Mouse (Mus musculus) hindbrain, embryonic 12.5 days (tissue): ENCODE measurements at regions not wholly inside any gene's neighbourhood (a gene's known extent, or its start where the extent isn't known, plus 50 kb on each side); places are given as distances from the start of the nearest gene placed in this dataset.
A peak's percentile ranks its signal among the peaks of the same experiment; 100 is the strongest.

Experiments
- ATAC-seq: fragments of 200-750 bp; cut with Nextera tagmentation; 2 replicates; pipeline ENCODE4 v1.8.0; 2017; ENCODE audit warnings: moderate TSS enrichment; ENCODE audit not compliant: low FRiP score
- H3K27ac ChIP-seq: fragments of 300-500 bp; sonication (generic); 2 replicates; pipeline ENCODE4 v1.5.1; 2016; ENCODE audit warnings: mild to moderate bottlenecking
- H3K27me3 ChIP-seq: fragments of 300-500 bp; sonication (generic); 2 replicates; pipeline ENCODE4 v1.6.1; 2016; ENCODE audit warnings: mild to moderate bottlenecking
- H3K36me3 ChIP-seq: fragments of 300-500 bp; sonication (generic); 2 replicates; pipeline ENCODE4 v1.6.1; 2016; ENCODE audit warnings: mild to moderate bottlenecking
- H3K4me1 ChIP-seq: fragments of 300-500 bp; sonication (generic); 2 replicates; pipeline ENCODE4 v1.6.1; 2016
- H3K4me2 ChIP-seq: fragments of 300-500 bp; sonication (generic); replicated peaks from 2 replicates; pipeline ENCODE4 v1.6.1; 2016; ENCODE audit warnings: mild to moderate bottlenecking
- H3K4me3 ChIP-seq: fragments of 300-500 bp; sonication (generic); 2 replicates; pipeline ENCODE4 v1.5.1; 2016; ENCODE audit warnings: mild to moderate bottlenecking
- H3K9ac ChIP-seq: fragments of 300-500 bp; sonication (generic); 2 replicates; pipeline ENCODE4 v1.6.1; 2016; ENCODE audit warnings: mild to moderate bottlenecking, moderate library complexity
- H3K9me3 ChIP-seq: fragments of 300-500 bp; sonication (generic); replicated peaks from 2 replicates; pipeline ENCODE4 v1.6.1; 2016; ENCODE audit warnings: mild to moderate bottlenecking
- WGBS: fragments of 180-500 bp; shearing (Covaris S2); methylation state at CpG from one replicate; pipeline ENCODE4 v1.1.7; 2016; 5-methylcytosine and 5-hydroxymethylcytosine counted together

DNA sequence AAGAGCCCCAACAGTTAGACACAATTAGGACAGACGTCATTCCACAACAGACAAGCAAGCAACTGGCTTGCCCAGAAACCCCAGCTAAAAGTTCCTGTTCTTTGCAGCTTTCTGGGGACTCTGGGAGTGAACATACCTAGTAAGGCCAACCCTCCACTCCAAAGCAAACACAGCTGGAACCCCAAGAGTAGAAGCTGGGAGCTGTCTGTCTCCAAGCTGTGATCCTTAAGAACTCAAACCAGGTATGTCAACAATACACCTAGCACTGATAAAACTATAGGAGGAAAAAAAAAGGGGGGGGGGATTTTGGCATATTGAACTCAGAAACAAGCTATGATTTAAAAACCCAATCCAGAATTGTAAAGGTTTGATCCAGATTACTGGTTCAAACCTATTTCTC is 84.2 kb upstream of the Basp1 start:
- no peak for ATAC-seq
- H3K27me3 ChIP-seq: 0 out of 2 replicates have a peak, but pooled peaks cover 3% of the 10 kb centered on the region
- no peaks in the 10 kb centered on the region for H3K36me3 ChIP-seq
- no peak overlapping the region for H3K27ac ChIP-seq
- WGBS: 37% methylated on average over 1 of the region's 1 CpGs
- no peak overlapping the region for H3K4me3 ChIP-seq
- no peaks in the 10 kb centered on the region for H3K9me3 ChIP-seq
- H3K9ac ChIP-seq: no peak overlapping the region
- H3K4me2 ChIP-seq: no peak overlapping the region
- no peaks in the 10 kb centered on the region for H3K4me1 ChIP-seq

GRCm38 (mm10) chr15:25498422-25498821 is 84.9 kb upstream of the Basp1 start:
- Histone ChIP-seq H3K9ac (no peak overlapping the region), H3K27me3 (0 out of 2 replicates have a peak, but pooled peaks cover 3% of the 10 kb centered on the region)
- ATAC-seq: peak; percentile 63

GRCm38 (mm10) chr15:25502513-25502912 is 88.9 kb upstream of the Basp1 start:
- H3K9me3 ChIP-seq: no peaks in the 10 kb centered on the region
- 86% methylated on average over 5 of the region's 5 CpGs for WGBS
- no peaks in the 10 kb centered on the region for H3K4me1 ChIP-seq
- H3K4me3 ChIP-seq: no peak overlapping the region
- H3K27ac ChIP-seq: no peak overlapping the region
- no peak for ATAC-seq
- no peak overlapping the region for H3K9ac ChIP-seq
- no peak overlapping the region for H3K4me2 ChIP-seq
- H3K27me3 ChIP-seq: no peaks in the 10 kb centered on the region
- no peaks in the 10 kb centered on the region for H3K36me3 ChIP-seq

More at GRCm38 (mm10) chr15:25498422-25498821, 84.9 kb upstream of the Basp1 start:
- 30% methylated on average over 2 of the region's 2 CpGs for WGBS
- H3K4me1 ChIP-seq: no peaks in the 10 kb centered on the region
- no peak overlapping the region for H3K4me3 ChIP-seq
- no peak overlapping the region for H3K27ac ChIP-seq
- H3K36me3 ChIP-seq: no peaks in the 10 kb centered on the region
- no peak overlapping the region for H3K4me2 ChIP-seq
- H3K9me3 ChIP-seq: no peaks in the 10 kb centered on the region

DNA sequence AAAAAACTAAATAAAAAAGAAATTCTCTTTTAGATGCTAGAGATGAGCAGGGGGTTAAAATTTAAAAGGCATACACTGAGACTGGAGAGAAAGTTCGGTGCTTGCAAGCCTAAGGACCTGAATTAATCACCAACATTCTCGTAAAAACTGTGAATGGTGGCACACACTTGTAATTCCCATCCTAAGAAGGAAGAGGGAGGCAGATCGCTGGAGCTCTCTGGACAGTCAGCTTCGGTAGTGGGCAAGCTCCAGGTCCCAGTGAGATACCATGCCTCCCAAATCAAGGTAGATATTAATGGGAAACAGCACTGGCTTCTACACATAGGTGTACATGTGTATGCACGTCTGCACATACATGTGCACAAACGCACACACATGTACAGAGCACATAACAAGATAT is 89.5 kb upstream of the Basp1 start:
- ATAC-seq: no peak

GRCm38 (mm10) chr15:25509139-25509538 is 95.6 kb upstream of the Basp1 start:
- no peak for ATAC-seq
- Histone ChIP-seq H3K36me3 (no peaks in the 10 kb centered on the region), H3K9me3 (no peaks in the 10 kb centered on the region), H3K9ac (no peak overlapping the region), H3K4me3 (no peak overlapping the region), H3K27me3 (no peaks in the 10 kb centered on the region), H3K4me2 (no peak overlapping the region), H3K4me1 (peaks cover 7% of the 10 kb centered on the region), H3K27ac (no peak overlapping the region)
- 48% methylated on average over 7 of the region's 7 CpGs for WGBS

More for the DNA sequence above, 89.5 kb upstream of the Basp1 start:
- H3K4me3 ChIP-seq: no peak overlapping the region
- H3K4me2 ChIP-seq: no peak overlapping the region
- H3K9ac ChIP-seq: no peak overlapping the region
- H3K27ac ChIP-seq: no peak overlapping the region
- WGBS: 71% methylated on average over 6 of the region's 6 CpGs
- H3K27me3 ChIP-seq: no peaks in the 10 kb centered on the region
- H3K9me3 ChIP-seq: no peaks in the 10 kb centered on the region
- H3K4me1 ChIP-seq: no peaks in the 10 kb centered on the region
- H3K36me3 ChIP-seq: no peaks in the 10 kb centered on the region

DNA sequence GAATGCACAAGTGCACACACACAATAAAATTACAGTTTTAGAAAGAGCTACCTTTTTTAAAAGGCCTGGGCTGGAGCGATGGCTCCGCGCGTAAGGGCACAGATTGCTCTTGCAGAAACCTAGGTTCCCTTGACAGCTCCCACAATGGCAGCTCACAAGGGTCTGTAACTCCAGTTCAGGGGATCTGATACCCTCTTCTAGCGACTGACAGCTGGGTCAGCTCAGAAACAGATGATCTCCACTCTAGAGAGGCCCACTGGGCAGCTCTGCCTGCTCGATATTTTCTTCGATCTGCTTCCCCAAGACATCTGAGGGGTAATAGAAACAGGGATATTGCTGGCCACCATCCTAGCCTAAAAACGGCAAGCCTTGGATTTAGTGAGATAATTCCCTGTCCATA is 96.0 kb upstream of the Basp1 start:
- H3K27me3 ChIP-seq: no peaks in the 10 kb centered on the region
- ATAC-seq: no peak
- H3K36me3 ChIP-seq: no peaks in the 10 kb centered on the region
- H3K4me2 ChIP-seq: no peak overlapping the region
- H3K4me3 ChIP-seq: no peak overlapping the region
- no peak overlapping the region for H3K9ac ChIP-seq
- WGBS: 57% methylated on average over 8 of the region's 8 CpGs
- H3K9me3 ChIP-seq: no peaks in the 10 kb centered on the region
- no peak overlapping the region for H3K27ac ChIP-seq
- H3K4me1 ChIP-seq: peaks cover 7% of the 10 kb centered on the region

GRCm38 (mm10) chr15:25510060-25510492 is 96.5 kb upstream of the Basp1 start:
- Histone ChIP-seq H3K27me3 (no peaks in the 10 kb centered on the region), H3K36me3 (no peaks in the 10 kb centered on the region), H3K4me3 (no peak overlapping the region), H3K9ac (no peak overlapping the region), H3K27ac (0 out of 2 replicates have a peak overlapping the region, but pooled peaks have one; percentile 8), H3K4me1 (peaks cover 7% of the 10 kb centered on the region), H3K9me3 (no peaks in the 10 kb centered on the region), H3K4me2 (0 out of 2 replicates have a peak overlapping the region, but pooled peaks have one; percentile 12)
- WGBS: 34% methylated on average over 8 of the region's 8 CpGs
- no peak for ATAC-seq

GRCm38 (mm10) chr15:25518025-25518928 is 104.0 kb upstream of the Myo10 start:
- no peak overlapping the region for H3K4me3 ChIP-seq
- 79% methylated on average over 15 of the region's 15 CpGs for WGBS

DNA sequence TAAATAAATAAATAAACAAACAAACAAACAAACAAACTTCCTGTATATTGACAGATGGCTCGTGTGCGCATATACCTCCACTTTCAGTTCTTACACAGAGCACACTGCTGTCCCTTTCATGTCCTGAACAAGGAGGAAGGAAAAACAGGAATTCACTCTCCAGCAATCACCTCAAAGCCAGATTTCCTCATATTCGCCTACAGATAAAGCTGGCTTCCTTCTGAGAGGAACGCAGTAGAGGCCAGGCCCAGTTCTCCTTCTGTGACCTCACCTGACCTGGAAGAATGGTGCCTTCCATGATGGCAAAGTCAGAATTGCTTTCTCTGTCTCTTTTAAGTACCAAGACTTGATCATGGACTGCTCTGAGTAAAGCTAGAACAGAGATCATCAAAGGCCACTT is 98.1 kb upstream of the Myo10 start:
- Histone ChIP-seq H3K27ac (no peak overlapping the region), H3K4me1 (no peaks in the 10 kb centered on the region), H3K4me2 (no peak overlapping the region), H3K27me3 (no peaks in the 10 kb centered on the region), H3K9me3 (no peaks in the 10 kb centered on the region), H3K9ac (no peak overlapping the region), H3K4me3 (no peak overlapping the region), H3K36me3 (no peaks in the 10 kb centered on the region)
- ATAC-seq: no peak
- WGBS: 89% methylated on average over 4 of the region's 4 CpGs

More at GRCm38 (mm10) chr15:25518025-25518928, 104.0 kb upstream of the Myo10 start:
- Histone ChIP-seq H3K4me1 (no peaks in the 10 kb centered on the region), H3K27me3 (no peaks in the 10 kb centered on the region), H3K27ac (no peak overlapping the region), H3K9me3 (no peaks in the 10 kb centered on the region), H3K4me2 (no peak overlapping the region), H3K9ac (no peak overlapping the region), H3K36me3 (no peaks in the 10 kb centered on the region)
- ATAC-seq: no peak

DNA sequence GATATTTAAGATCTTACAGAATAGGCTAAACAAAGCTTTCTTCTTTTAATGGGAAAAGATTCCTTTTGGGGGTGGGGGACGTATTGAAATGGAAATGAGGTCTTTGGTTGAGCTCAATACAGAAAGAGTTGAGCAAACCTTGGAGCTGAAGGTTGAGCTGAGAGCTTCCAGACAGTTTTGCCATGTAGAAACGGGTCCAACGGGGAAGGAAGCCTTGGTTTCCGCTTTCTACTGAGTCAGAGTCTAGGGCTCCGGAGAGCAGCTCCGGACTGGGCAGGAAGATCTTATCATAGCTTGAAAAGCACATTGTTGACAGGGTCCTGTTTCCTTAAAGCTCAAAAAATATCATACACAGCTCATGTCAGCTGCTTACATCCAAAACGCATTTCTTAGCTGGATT is 97.0 kb upstream of the Myo10 start:
- H3K27ac ChIP-seq: no peak overlapping the region
- H3K36me3 ChIP-seq: no peaks in the 10 kb centered on the region
- H3K4me3 ChIP-seq: no peak overlapping the region
- H3K4me1 ChIP-seq: no peaks in the 10 kb centered on the region
- 73% methylated on average over 7 of the region's 7 CpGs for WGBS
- H3K4me2 ChIP-seq: no peak overlapping the region
- no peak for ATAC-seq
- H3K9me3 ChIP-seq: no peaks in the 10 kb centered on the region
- no peak overlapping the region for H3K9ac ChIP-seq
- H3K27me3 ChIP-seq: no peaks in the 10 kb centered on the region

- WGBS: 83% methylated on average over 22 of the region's 22 CpGs
- Histone ChIP-seq H3K36me3 (no peaks in the 10 kb centered on the region), H3K27me3 (no peaks in the 10 kb centered on the region), H3K27ac (no peak overlapping the region), H3K9ac (no peak overlapping the region), H3K4me1 (no peaks in the 10 kb centered on the region), H3K4me3 (no peak overlapping the region), H3K4me2 (no peak overlapping the region), H3K9me3 (no peaks in the 10 kb centered on the region)
- no peak for ATAC-seq
These were observed 85.6 kb upstream of the Myo10 start for GRCm38 (mm10) chr15:25536451-25537334.
